Mouse (Mus musculus) neural tube, embryonic 11.5 days (tissue): ENCODE measurements around the gene Gm28845. TPM values are rescaled to one million over a fixed set of nuclear protein-coding genes. Genes with fewer than 3 reads are reported as not detected.

Source experiments
- ATAC-seq: fragments of 200-750 bp; cut with Nextera tagmentation; 2 replicates; pipeline ENCODE4 v1.8.0; 2017; ENCODE audit warnings: moderate number of reproducible peaks, mild to moderate bottlenecking, moderate TSS enrichment, moderate library complexity; ENCODE audit not compliant: insufficient read depth, low FRiP score, low TSS enrichment
- DNase-seq: peaks from one replicate; pipeline ENCODE4 v3.0.0-alpha.2; 2015; ENCODE audit warnings: low spot score
- H3K27ac ChIP-seq: fragments of 300-500 bp; sonication (generic); 2 replicates; pipeline ENCODE4 v1.5.1; 2014; ENCODE audit warnings: low read depth, mild to moderate bottlenecking, low read length
- H3K27me3 ChIP-seq: fragments of 300-500 bp; sonication (generic); 2 replicates; pipeline ENCODE4 v1.6.1; 2014; ENCODE audit warnings: mild to moderate bottlenecking, low read length, mixed read lengths; ENCODE audit not compliant: control insufficient read depth, insufficient read depth
- H3K36me3 ChIP-seq: fragments of 300-500 bp; sonication (generic); 2 replicates; pipeline ENCODE4 v1.6.1; 2014; ENCODE audit warnings: mild to moderate bottlenecking, low read length, moderate library complexity, mixed read lengths; ENCODE audit not compliant: control insufficient read depth, insufficient read depth
- H3K4me1 ChIP-seq: fragments of 300-500 bp; sonication (generic); 2 replicates; pipeline ENCODE4 v1.6.1; 2014; ENCODE audit warnings: low read length, mixed read lengths; ENCODE audit not compliant: control insufficient read depth, insufficient read depth
- H3K4me2 ChIP-seq: fragments of 300-500 bp; sonication (generic); 2 replicates; pipeline ENCODE4 v1.6.1; 2014; ENCODE audit warnings: low read depth, mild to moderate bottlenecking, moderate library complexity
- H3K4me3 ChIP-seq: fragments of 300-500 bp; sonication (generic); 2 replicates; pipeline ENCODE4 v1.5.1; 2014; ENCODE audit warnings: low read depth, low read length
- H3K9ac ChIP-seq: fragments of 300-500 bp; sonication (generic); 2 replicates; pipeline ENCODE4 v1.6.1; 2014; ENCODE audit warnings: mild to moderate bottlenecking, low read length
- H3K9me3 ChIP-seq: fragments of 300-500 bp; sonication (generic); 2 replicates; pipeline ENCODE4 v1.6.1; 2016; ENCODE audit warnings: low read length; ENCODE audit not compliant: control insufficient read depth
- WGBS: fragments of 180-500 bp; shearing (Covaris S2); extraction: QIAGEN DNeasy Blood & Tissue Kit; methylation state at CpG from one replicate; pipeline ENCODE4 v1.1.7; 2014; 5-methylcytosine and 5-hydroxymethylcytosine counted together
- polyA plus RNA-seq: library from polyadenylated mRNA; unstranded; fragments of >200 nt; fragmentation: Nextera tagmentation; extraction: Ambion mirVana; gene quantifications from 2 replicates; pipeline ENCODE4 v1.2.1, GENCODE M21; 2014

The Gm28845 gene
- polyA plus RNA-seq, 1 experiment from 2014 or later, result not detected

DNA sequence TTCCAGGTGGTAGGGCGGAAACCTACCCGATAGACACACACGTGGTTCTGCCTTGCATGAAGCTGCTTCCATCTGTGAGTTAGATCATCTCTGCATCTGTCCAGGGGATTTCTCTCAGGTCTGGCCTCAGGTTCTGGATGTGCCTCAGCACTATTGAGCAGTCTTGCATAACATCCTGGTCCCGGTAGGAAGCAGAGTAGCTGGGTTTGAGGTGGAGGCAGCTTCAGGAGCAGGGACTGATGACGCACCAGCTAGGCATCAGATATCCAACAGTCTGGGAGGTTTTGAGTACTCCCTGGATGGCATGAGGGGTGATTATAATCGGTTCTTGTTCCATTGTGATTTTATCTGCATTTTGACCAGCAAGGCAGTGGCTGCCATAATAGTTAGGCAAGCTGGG, 18.2 kb upstream of the Gm28845 start:
- Histone ChIP-seq H3K27ac (no peak overlapping the region), H3K27me3 (no peaks in the 10 kb centered on the region), H3K9ac (no peak overlapping the region), H3K4me3 (no peak overlapping the region), H3K4me1 (no peaks in the 10 kb centered on the region), H3K36me3 (no peaks in the 10 kb centered on the region), H3K9me3 (no peaks in the 10 kb centered on the region), H3K4me2 (no peak overlapping the region)
- 76% methylated on average over 6 of the region's 6 CpGs for WGBS
- DNase-seq (no peak), ATAC-seq (no peak)

DNA sequence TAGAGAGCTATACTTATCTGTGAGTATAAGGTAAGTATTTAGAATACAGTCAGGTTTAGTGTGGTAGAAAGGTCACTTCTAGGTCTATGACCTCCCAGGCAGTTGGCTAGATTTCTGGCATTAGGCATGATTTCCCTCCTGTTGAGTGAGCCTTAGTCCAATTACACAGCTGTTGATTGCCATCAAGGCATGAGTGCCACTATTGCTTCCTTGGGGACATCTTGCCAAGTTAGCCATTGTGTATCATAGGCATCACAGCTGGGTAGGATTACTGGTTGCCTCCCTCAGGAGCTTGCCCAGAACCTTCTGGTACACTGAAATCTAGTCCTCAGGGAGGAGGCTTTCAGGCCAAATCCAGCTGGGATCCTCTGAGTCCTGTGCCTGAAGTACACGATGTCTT, 13.5 kb upstream of the Gm28845 start:
- Histone ChIP-seq H3K36me3 (no peaks in the 10 kb centered on the region), H3K27ac (no peak overlapping the region), H3K9me3 (no peaks in the 10 kb centered on the region), H3K4me2 (no peak overlapping the region), H3K4me3 (no peak overlapping the region), H3K9ac (no peak overlapping the region), H3K4me1 (no peaks in the 10 kb centered on the region), H3K27me3 (no peaks in the 10 kb centered on the region)
- ATAC-seq (no peak), DNase-seq (no peak)
- WGBS, result 83% methylated on average over 1 of the region's 1 CpGs

DNA sequence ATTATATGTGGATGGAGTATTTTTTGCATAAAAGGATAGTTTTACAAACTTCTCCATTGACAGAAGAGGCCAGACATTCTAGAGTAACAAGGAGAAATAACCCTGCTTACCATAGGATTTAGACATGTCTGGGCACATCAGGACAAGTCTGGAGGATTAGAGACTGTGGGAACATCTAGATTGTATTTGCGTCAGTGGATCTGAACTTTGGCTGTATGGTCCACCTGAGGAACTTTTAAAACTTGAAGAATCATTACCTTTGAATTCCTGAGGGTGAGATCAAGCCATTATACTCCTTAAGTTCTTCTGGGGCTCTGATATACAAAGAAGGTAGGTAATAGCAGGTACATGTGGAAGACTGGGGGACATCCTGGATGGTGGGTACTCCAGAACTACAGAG, 12.3 kb upstream of the Gm28845 start:
- Histone ChIP-seq H3K9ac (no peak overlapping the region), H3K4me3 (no peak overlapping the region), H3K9me3 (no peaks in the 10 kb centered on the region), H3K36me3 (no peaks in the 10 kb centered on the region), H3K4me2 (no peak overlapping the region), H3K27ac (no peak overlapping the region), H3K27me3 (no peaks in the 10 kb centered on the region), H3K4me1 (no peaks in the 10 kb centered on the region)
- ATAC-seq (no peak), DNase-seq (no peak)
- 94% methylated on average over 1 of the region's 1 CpGs for WGBS

DNA sequence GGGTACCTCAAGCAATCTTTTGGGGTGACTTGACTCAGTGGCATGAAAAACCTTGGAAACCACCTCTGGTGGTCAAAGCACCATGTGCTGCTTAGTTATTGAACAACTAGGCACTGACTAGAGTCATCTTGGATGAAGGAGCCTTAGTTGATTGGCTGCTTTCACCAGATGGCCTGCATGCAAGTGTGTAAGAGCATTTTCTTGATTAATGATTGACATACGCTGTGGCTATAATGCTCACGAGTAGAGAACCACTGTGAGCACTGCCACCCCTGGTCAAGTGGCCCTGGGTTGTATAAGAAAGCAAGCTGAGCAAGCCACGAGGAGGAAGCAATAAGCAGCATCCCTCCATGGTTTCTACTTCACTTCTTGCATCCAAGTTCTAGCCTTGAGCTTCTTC, 10.9 kb upstream of the Gm28845 start:
- Histone ChIP-seq H3K27ac (no peak overlapping the region), H3K36me3 (no peaks in the 10 kb centered on the region), H3K27me3 (no peaks in the 10 kb centered on the region), H3K4me2 (no peak overlapping the region), H3K9ac (no peak overlapping the region), H3K9me3 (no peaks in the 10 kb centered on the region), H3K4me1 (no peaks in the 10 kb centered on the region), H3K4me3 (no peak overlapping the region)
- WGBS, result 88% methylated on average over 3 of the region's 3 CpGs
- DNase-seq (no peak), ATAC-seq (no peak)

DNA sequence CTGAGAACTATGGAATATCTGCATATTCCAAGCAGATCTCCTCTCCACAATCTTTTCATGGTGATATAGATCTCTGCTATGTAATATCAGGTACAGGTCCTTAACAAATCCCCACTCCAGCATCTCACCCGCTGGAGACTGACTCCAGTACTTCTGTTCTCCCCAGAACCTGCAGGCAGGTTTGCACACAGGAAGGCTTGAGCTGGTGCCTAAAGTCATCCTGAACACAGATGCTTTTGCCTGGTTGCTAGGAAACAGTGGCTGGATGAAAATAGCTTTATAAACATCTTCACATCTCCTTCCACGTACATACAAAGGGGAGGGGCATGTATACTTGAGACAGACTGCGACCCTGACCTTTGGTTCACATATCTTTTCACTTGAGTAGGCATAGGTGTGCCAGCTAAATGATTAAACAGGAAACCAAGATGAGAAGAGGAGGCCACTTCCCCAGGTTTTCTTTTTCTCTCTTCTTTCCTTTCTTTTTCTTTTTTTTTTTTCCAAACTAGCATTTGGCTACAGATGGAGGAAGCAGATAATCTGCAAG, 10.3 kb upstream of the Gm28845 start:
- 79% methylated on average over 3 of the region's 3 CpGs for WGBS
- no peak overlapping the region for H3K9ac ChIP-seq
- H3K9me3 ChIP-seq, result no peaks in the 10 kb centered on the region
- H3K4me2 ChIP-seq, result no peak overlapping the region
- no peaks in the 10 kb centered on the region for H3K4me1 ChIP-seq
- ATAC-seq, result no peak
- H3K4me3 ChIP-seq, result no peak overlapping the region
- no peaks in the 10 kb centered on the region for H3K27me3 ChIP-seq
- no peak for DNase-seq
- no peak overlapping the region for H3K27ac ChIP-seq
- H3K36me3 ChIP-seq, result no peaks in the 10 kb centered on the region

DNA sequence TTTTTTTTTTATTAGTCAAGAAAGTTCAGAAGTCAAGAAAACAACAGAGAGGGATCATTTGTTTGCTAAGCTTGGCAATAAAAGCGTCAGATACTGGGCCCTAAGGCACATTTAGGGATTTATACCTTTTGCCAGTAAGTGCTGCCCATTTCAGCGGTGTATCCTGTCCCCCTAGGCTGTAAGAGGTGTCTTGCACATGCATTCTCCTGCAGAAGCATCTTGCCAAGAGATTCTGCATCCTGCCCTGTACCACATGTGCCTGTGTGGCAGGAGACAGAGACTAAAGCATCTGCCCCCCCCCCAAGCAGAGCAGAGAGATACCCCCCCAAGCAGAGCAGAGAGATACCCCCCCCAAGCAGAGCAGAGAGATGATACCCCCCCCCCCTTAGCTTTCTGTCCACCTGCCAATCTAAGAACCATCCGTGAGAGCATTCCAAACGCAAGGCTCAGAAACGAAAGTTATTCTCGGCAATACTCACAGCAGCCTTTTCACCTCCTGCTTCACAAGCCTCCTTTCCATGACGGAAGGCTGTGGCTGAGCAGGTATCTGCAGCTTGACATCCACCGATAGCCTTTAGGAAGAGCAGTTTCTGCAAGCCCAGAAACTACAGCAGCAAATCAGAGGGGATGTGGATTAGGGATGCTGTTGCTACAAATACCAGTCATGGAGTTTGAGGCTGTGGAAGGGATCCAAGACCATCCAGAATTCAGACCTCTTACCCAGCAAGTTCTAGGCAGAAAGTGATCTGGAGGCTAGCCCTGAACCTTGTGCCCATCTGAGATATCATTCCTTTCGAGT, 3.4 kb upstream of the Gm28845 start, which contains the start of gene D630023F18Rik:
TSS of gene D630023F18Rik (minus strand) at position 641 of the 799 bp plus-strand sequence.
- WGBS, result 30% methylated on average over 9 of the region's 9 CpGs
- peak within 1 kb of the TSS; percentile 32; the same call in 1 of the 2 replicates for H3K4me2 ChIP-seq
- no peaks in the 10 kb centered on the region for H3K4me1 ChIP-seq
- no peak for ATAC-seq
- H3K36me3 ChIP-seq, result no peaks in the 10 kb centered on the region
- no peak within 1 kb of the TSS for H3K27ac ChIP-seq
- no peaks in the 10 kb centered on the region for H3K27me3 ChIP-seq
- no peak for DNase-seq
- H3K9me3 ChIP-seq, result no peaks in the 10 kb centered on the region
- no peak within 1 kb of the TSS for H3K4me3 ChIP-seq
- no peak within 1 kb of the TSS for H3K9ac ChIP-seq

DNA sequence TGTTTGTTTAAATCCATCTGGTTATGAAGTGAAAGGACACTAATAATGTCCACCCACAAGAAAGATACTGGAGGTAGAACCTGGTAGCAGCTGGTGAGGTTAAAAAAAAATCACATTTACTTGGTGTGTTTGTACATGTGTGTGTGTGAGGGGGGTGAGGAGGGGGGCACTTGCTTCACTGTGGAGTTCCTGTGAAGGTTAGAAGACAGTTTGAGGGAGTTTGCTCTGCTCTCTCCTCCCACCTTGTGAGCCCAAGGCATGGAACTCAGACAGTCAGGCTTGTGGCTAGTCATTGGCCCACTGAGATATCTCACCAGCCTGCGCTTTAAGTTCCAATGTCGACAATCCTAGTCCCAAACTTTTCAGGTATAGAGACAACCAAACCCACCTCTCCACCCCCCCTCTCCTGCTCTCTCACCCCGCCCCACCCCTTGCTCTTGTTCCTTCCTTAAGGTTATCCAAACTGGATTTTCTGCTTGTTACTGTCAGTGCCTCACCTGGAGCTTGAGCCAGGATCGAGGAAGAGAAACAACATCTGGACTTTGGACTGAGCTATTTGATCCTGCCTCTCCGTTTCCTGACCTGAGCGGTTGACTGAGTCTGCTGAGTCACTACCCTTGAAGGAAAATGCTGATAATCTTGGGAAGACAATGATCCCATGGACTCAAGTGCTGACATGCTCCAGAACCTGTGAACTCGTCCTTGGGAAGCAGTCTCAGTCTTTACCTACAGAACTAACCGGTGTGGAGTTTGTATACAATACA, 1.0 kb downstream of the Gm28845 start:
- ATAC-seq (no peak), DNase-seq (no peak)
- H3K4me3 ChIP-seq, result no peak overlapping the region
- no peaks in the 10 kb centered on the region for H3K4me1 ChIP-seq
- H3K4me2 ChIP-seq, result no peak overlapping the region
- no peaks in the 10 kb centered on the region for H3K27me3 ChIP-seq
- no peak overlapping the region for H3K9ac ChIP-seq
- no peaks in the 10 kb centered on the region for H3K36me3 ChIP-seq
- 82% methylated on average over 8 of the region's 8 CpGs for WGBS
- no peak overlapping the region for H3K27ac ChIP-seq
- no peaks in the 10 kb centered on the region for H3K9me3 ChIP-seq

DNA sequence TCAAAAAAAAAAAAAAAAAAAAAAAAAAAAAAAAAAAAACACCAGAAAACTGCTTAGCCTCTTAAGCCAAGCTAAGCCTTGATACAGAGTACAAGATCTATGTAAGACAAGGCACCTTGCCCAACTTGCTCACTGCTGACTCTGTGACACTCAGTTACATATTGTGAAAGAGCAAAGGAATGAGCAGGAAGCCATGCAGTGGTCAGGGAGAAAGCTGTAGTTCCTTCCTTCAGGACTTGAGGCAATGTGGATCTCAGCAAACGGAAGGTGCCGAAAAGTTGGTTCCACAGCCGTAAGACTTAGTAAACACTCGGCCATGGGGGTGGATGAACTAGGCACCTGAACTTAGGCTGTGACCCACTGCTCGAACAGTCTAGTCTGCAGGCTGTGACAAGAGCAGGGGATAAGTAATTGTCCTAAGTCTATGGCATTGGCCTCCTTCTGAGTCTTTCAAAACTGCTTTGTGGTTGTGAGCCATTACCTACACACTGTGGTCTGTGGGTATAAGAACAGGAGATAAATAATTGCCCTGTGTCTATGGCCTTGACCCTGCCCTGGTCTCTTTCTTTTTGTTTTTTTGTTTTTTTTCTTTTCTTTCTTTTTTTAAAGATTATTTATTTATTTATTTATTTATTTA, 5.7 kb downstream of the Gm28845 start:
- WGBS, result 86% methylated on average over 5 of the region's 5 CpGs
- H3K4me2 ChIP-seq, result no peak overlapping the region
- ATAC-seq, result no peak

More for the DNA sequence above, 5.7 kb downstream of the Gm28845 start:
- H3K9ac ChIP-seq, result no peak overlapping the region
- H3K4me3 ChIP-seq, result no peak overlapping the region
- no peaks in the 10 kb centered on the region for H3K4me1 ChIP-seq
- no peak overlapping the region for H3K27ac ChIP-seq
- no peaks in the 10 kb centered on the region for H3K27me3 ChIP-seq
- H3K9me3 ChIP-seq, result no peaks in the 10 kb centered on the region
- H3K36me3 ChIP-seq, result no peaks in the 10 kb centered on the region
- no peak for DNase-seq
